Mouse (Mus musculus): ENCODE results near the gene Ackr4. TPM values are rescaled to one million over a fixed set of nuclear protein-coding genes. Genes with fewer than 3 reads are reported as not detected.

Gene Ackr4
- 1.9 and 2.0 TPM in 2 replicates for polyA plus RNA-seq (2015; fragmentation: Nextera tagmentation; extraction: Ambion mirVana)

DNA sequence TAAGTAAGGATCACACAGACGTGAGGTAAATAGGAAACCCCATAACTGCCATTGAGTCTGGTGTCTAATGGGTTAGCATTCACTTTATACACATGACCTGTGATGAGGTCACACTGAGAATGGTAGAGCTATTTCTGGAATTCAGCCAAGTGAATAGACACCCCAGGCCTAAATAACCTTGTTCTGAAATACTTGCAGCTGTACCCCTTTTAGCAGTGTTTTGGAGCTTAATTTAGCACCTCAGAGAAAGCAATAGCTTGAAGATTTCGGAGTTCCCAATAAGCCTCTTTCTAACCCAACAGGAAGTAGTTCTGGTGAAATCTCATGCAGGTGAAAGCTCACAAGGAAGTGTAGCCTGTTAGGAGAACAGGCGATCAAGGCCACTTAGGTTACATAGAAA lies at the start of gene Ackr4:
Gene Ackr4 (minus strand): TSS at position 101 of the 400 bp plus-strand sequence.
- no peak for ATAC-seq (ENCODE audit: low FRiP score, low TSS enrichment)

DNA sequence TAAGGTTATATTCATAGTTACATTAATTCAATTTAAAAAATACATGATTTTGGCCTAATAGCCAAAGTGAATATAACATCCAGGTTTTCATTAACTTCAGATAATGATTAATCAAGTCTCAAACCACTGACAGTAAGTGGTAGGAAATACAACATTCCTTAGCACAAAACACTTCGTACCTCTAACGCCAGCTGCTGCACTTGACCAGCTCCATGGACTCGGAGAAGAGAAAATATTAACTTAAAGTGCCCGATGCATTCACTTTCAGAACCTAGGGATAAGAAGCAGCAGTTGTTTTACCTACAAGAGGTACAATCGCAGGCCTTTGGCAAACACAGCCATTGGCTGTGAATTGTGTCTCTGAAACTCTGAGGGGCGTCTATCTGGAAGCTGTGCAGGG lies 45.6 kb upstream of the Ackr4 start:
- peaks cover 53% of the 10 kb centered on the region for H3K36me3 ChIP-seq (ENCODE audit: insufficient read depth, low read length)
- H3K27me3 ChIP-seq (ENCODE audit: insufficient read depth, low read length): no peaks in the 10 kb centered on the region
- no peak overlapping the region for H3K9ac ChIP-seq (replicated peaks; ENCODE audit: low read length)
- no peaks in the 10 kb centered on the region for H3K4me1 ChIP-seq (ENCODE audit: insufficient read depth, low read length)
- no peak overlapping the region for H3K4me3 ChIP-seq (ENCODE audit: low read length)
- H3K27ac ChIP-seq (ENCODE audit: low read length): peak overlapping the region; percentile 70
- no peak overlapping the region for H3K4me2 ChIP-seq (replicated peaks; ENCODE audit: low read depth, low read length)
- WGBS: 72% methylated on average over 6 of the region's 6 CpGs
- no peaks in the 10 kb centered on the region for H3K9me3 ChIP-seq (ENCODE audit: low read length)
- ATAC-seq (ENCODE audit: low FRiP score, low TSS enrichment): peak; percentile 59

More for the DNA sequence above, at the start of gene Ackr4:
- Histone ChIP-seq H3K4me1 (ENCODE audit: insufficient read depth, low read length) (peaks cover 20% of the 10 kb centered on the region), H3K27me3 (ENCODE audit: insufficient read depth, low read length) (no peaks in the 10 kb centered on the region), H3K9ac (replicated peaks; ENCODE audit: low read length) (no peak within 1 kb of the TSS), H3K9me3 (ENCODE audit: low read length) (no peaks in the 10 kb centered on the region), H3K36me3 (ENCODE audit: insufficient read depth, low read length) (no peaks in the 10 kb centered on the region), H3K4me3 (ENCODE audit: low read length) (no peak within 1 kb of the TSS), H3K4me2 (replicated peaks; ENCODE audit: low read depth, low read length) (no peak within 1 kb of the TSS), H3K27ac (ENCODE audit: low read length) (no peak within 1 kb of the TSS)
- WGBS: 86% methylated on average over 3 of the region's 3 CpGs

DNA sequence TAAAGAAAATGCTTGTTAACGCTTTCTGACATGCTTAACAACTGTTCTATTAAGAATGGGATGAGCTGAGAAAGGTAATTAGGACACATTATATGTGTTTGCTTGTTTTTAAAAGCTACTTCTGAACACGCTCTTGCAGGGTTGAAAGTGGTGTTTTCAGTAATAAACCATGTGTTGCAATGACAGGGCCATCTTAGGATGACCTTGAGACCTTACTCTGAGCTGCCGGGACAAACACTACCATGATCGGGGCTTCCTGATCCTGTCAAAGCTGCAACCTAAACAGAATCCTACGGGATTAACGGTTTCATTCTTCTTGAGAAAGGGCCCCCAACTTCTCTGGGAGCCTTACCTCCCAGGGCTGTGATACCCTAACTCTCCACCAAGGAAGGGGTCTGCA lies 44.9 kb upstream of the Ackr4 start:
- Histone ChIP-seq H3K4me2 (replicated peaks; ENCODE audit: low read depth, low read length) (no peak overlapping the region), H3K4me3 (ENCODE audit: low read length) (no peak overlapping the region), H3K9me3 (ENCODE audit: low read length) (no peaks in the 10 kb centered on the region), H3K27ac (ENCODE audit: low read length) (peak overlapping the region; percentile 70), H3K27me3 (ENCODE audit: insufficient read depth, low read length) (no peaks in the 10 kb centered on the region), H3K9ac (replicated peaks; ENCODE audit: low read length) (no peak overlapping the region), H3K36me3 (ENCODE audit: insufficient read depth, low read length) (peaks cover 54% of the 10 kb centered on the region), H3K4me1 (ENCODE audit: insufficient read depth, low read length) (no peaks in the 10 kb centered on the region)
- 75% methylated on average over 6 of the region's 6 CpGs for WGBS
- ATAC-seq (ENCODE audit: low FRiP score, low TSS enrichment): no peak

DNA sequence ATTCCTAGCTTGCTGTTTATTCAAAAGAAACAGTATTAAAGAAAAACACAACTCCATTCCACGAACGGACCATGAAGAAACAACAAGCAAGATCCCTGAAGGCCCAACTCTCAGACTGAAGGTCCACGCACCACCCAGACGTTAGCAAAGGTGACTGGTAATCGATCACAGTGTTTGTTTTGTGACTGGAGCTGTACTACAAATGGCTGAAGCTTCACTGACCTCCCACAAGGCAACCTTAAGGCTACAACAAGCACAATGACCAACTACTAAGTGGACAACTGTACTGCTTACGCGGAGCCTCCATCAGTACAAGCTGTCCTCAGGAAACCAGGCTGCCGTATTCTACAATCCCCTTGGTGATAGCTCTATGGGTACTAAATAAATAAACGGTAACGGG lies 43.3 kb upstream of the Ackr4 start:
- Histone ChIP-seq H3K36me3 (ENCODE audit: insufficient read depth, low read length) (peaks cover 50% of the 10 kb centered on the region), H3K9ac (replicated peaks; ENCODE audit: low read length) (no peak overlapping the region)
- 93% methylated on average over 10 of the region's 10 CpGs for WGBS

DNA sequence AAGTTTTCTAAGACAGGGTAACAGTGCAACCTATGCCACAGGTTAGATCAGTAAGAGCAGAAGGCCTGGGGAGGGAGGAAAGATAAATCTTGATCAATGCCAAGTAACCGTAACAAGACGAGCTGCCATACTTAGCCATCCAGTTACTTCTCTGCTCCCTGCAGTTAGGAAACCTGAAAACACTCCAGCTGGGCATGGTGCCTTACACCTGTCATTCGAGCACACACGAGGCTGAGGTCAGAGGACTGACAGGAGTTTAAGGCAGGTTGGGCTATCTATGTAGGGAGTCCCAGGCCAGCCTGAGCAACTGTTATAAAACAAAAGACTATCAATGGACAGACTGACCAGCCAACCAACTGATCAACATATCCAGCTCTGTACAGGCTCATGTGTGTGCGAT lies 39.2 kb upstream of the Ackr4 start:
- ATAC-seq (ENCODE audit: low FRiP score, low TSS enrichment): no peak
- no peak overlapping the region for H3K27ac ChIP-seq (ENCODE audit: low read length)
- no peaks in the 10 kb centered on the region for H3K4me1 ChIP-seq (ENCODE audit: insufficient read depth, low read length)
- 85% methylated on average over 5 of the region's 5 CpGs for WGBS
- peaks cover 69% of the 10 kb centered on the region for H3K36me3 ChIP-seq (ENCODE audit: insufficient read depth, low read length)
- no peak overlapping the region for H3K4me2 ChIP-seq (replicated peaks; ENCODE audit: low read depth, low read length)
- H3K9ac ChIP-seq (replicated peaks; ENCODE audit: low read length): no peak overlapping the region
- no peaks in the 10 kb centered on the region for H3K27me3 ChIP-seq (ENCODE audit: insufficient read depth, low read length)
- no peaks in the 10 kb centered on the region for H3K9me3 ChIP-seq (ENCODE audit: low read length)
- H3K4me3 ChIP-seq (ENCODE audit: low read length): no peak overlapping the region

More for the DNA sequence above, 43.3 kb upstream of the Ackr4 start:
- no peaks in the 10 kb centered on the region for H3K27me3 ChIP-seq (ENCODE audit: insufficient read depth, low read length)
- H3K4me1 ChIP-seq (ENCODE audit: insufficient read depth, low read length): no peaks in the 10 kb centered on the region
- no peaks in the 10 kb centered on the region for H3K9me3 ChIP-seq (ENCODE audit: low read length)
- H3K4me2 ChIP-seq (replicated peaks; ENCODE audit: low read depth, low read length): no peak overlapping the region
- H3K27ac ChIP-seq (ENCODE audit: low read length): no peak overlapping the region
- H3K4me3 ChIP-seq (ENCODE audit: low read length): no peak overlapping the region
- no peak for ATAC-seq (ENCODE audit: low FRiP score, low TSS enrichment)

DNA sequence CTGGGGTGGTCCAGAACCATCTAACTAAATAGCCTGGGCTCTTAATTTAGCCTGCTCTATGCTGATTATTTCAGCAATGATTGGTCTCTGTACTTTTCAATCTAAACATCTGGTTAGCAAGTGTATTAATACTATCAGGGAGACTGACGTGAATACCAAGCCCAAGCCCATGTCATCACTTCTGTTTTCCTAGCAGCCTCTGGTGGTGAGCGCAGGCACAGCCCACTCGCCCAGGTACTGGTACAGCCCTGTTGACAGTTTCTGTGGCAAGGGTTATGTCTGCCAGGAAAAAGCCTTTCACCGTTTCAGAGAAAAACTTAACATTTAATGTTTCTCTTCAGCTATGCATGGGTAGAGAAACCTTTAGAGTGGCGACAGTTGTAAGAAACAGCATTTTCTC lies 37.5 kb upstream of the Ackr4 start:
- no peak overlapping the region for H3K9ac ChIP-seq (replicated peaks; ENCODE audit: low read length)
- no peaks in the 10 kb centered on the region for H3K9me3 ChIP-seq (ENCODE audit: low read length)
- ATAC-seq (ENCODE audit: low FRiP score, low TSS enrichment): no peak
- no peaks in the 10 kb centered on the region for H3K4me1 ChIP-seq (ENCODE audit: insufficient read depth, low read length)
- no peak overlapping the region for H3K4me3 ChIP-seq (ENCODE audit: low read length)
- no peak overlapping the region for H3K27ac ChIP-seq (ENCODE audit: low read length)
- no peak overlapping the region for H3K4me2 ChIP-seq (replicated peaks; ENCODE audit: low read depth, low read length)
- peaks cover 76% of the 10 kb centered on the region for H3K36me3 ChIP-seq (ENCODE audit: insufficient read depth, low read length)
- 86% methylated on average over 5 of the region's 5 CpGs for WGBS
- H3K27me3 ChIP-seq (ENCODE audit: insufficient read depth, low read length): no peaks in the 10 kb centered on the region

DNA sequence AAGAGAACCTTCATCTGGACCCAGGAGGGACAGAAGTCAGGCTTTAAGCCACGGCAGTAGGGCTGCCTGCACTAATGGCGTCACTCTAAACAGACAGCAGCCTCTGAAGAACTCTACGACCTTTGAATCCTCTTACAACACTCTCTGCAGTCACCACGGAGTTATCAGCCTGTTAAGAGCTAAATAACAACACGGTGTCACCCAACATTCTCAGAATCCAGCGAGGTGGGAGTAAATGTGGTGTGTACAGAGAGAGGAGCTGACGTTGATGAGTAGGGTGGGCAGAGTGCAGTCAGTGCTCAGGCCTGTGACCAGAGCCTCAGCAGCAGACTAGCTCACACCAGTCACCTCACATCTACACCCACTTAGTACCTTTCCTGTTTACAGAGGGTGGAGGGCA lies 34.4 kb upstream of the Ackr4 start:
- no peak overlapping the region for H3K4me3 ChIP-seq (ENCODE audit: low read length)
- no peaks in the 10 kb centered on the region for H3K9me3 ChIP-seq (ENCODE audit: low read length)
- no peak overlapping the region for H3K4me2 ChIP-seq (replicated peaks; ENCODE audit: low read depth, low read length)
- H3K27ac ChIP-seq (ENCODE audit: low read length): no peak overlapping the region
- no peaks in the 10 kb centered on the region for H3K27me3 ChIP-seq (ENCODE audit: insufficient read depth, low read length)
- H3K4me1 ChIP-seq (ENCODE audit: insufficient read depth, low read length): no peaks in the 10 kb centered on the region
- 75% methylated on average over 7 of the region's 7 CpGs for WGBS
- no peak overlapping the region for H3K9ac ChIP-seq (replicated peaks; ENCODE audit: low read length)
- peaks cover 79% of the 10 kb centered on the region for H3K36me3 ChIP-seq (ENCODE audit: insufficient read depth, low read length)
- no peak for ATAC-seq (ENCODE audit: low FRiP score, low TSS enrichment)

DNA sequence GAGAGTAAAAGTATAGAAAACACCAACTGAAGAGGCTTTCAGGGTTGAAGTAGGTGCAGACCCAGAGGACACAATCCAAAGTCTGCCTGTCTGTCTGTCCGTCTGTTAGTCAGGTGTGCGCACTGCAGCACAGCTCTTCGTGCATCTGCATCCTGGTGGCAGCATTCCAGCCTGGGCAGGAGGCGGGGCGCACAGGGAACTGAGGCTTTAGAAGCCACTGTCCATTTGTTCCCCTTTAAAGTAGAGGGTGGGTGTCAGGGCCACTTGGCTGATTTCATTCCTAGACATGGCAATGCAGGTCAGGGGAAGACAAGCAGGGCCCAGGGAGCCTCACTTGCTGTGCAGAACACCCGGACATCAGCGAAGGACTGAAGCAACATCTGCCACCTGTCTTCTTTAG lies 30.6 kb upstream of the Ackr4 start:
- H3K9ac ChIP-seq (replicated peaks; ENCODE audit: low read length): no peak overlapping the region
- no peak overlapping the region for H3K27ac ChIP-seq (ENCODE audit: low read length)
- ATAC-seq (ENCODE audit: low FRiP score, low TSS enrichment): no peak
- 91% methylated on average over 7 of the region's 7 CpGs for WGBS
- H3K36me3 ChIP-seq (ENCODE audit: insufficient read depth, low read length): peaks cover 80% of the 10 kb centered on the region
- H3K27me3 ChIP-seq (ENCODE audit: insufficient read depth, low read length): no peaks in the 10 kb centered on the region
- no peak overlapping the region for H3K4me2 ChIP-seq (replicated peaks; ENCODE audit: low read depth, low read length)
- H3K4me1 ChIP-seq (ENCODE audit: insufficient read depth, low read length): no peaks in the 10 kb centered on the region
- H3K9me3 ChIP-seq (ENCODE audit: low read length): no peaks in the 10 kb centered on the region
- no peak overlapping the region for H3K4me3 ChIP-seq (ENCODE audit: low read length)

DNA sequence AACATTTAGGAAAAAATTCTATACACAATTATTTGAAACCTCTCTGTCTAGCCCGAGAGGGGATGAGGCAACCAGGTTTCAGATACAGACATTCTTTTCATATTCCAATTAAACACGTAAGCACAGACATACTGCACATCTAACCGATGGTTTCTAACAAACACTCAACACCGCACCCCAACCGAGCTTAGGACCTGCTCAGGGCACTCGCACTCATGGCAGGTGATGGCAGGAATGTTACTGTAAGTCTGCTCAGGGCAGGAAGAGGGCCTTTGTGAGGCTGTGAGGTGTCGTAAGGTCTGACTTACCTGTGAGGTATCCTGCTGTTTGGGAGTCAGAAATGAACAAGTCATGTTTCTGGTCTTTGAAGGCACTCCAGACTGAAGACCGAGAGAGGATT lies 29.8 kb upstream of the Ackr4 start:
- Histone ChIP-seq H3K4me3 (ENCODE audit: low read length) (no peak overlapping the region), H3K9me3 (ENCODE audit: low read length) (no peaks in the 10 kb centered on the region), H3K4me1 (ENCODE audit: insufficient read depth, low read length) (no peaks in the 10 kb centered on the region), H3K27ac (ENCODE audit: low read length) (no peak overlapping the region), H3K36me3 (ENCODE audit: insufficient read depth, low read length) (peaks cover 78% of the 10 kb centered on the region), H3K4me2 (replicated peaks; ENCODE audit: low read depth, low read length) (no peak overlapping the region), H3K9ac (replicated peaks; ENCODE audit: low read length) (no peak overlapping the region), H3K27me3 (ENCODE audit: insufficient read depth, low read length) (no peaks in the 10 kb centered on the region)
- ATAC-seq (ENCODE audit: low FRiP score, low TSS enrichment): no peak
- WGBS: 95% methylated on average over 8 of the region's 8 CpGs

DNA sequence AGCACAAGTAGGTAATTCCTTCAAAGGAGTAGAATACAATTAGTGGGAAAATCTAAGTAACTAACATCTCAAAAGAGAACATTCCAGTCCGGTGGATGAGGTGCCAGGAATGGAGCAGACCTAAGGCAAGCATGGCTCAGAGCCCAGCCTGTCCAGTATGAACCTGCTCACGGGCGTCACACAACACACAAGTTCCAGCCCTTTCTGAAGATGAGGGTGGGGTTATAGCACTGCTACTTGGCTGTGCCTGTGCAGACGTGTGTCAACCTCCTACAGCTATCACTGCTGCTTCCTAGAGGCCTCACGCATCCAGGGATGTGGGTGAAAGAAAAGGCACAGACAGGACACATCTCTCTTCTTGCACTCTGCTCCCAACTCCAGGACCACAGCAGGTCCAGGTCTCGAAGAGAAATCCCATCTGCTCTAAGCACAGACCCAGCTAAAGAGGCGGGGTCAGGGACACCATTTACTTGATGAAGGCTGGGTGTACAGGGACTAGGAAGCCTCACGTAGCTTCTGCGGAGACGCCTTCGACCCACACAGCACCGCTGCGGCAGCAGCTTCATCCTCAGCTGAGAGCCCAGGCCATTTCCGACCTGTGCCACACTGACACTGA lies 28.5 kb upstream of the Ackr4 start:
- Histone ChIP-seq H3K9me3 (ENCODE audit: low read length) (no peaks in the 10 kb centered on the region), H3K36me3 (ENCODE audit: insufficient read depth, low read length) (peaks cover 78% of the 10 kb centered on the region), H3K27ac (ENCODE audit: low read length) (no peak overlapping the region), H3K4me1 (ENCODE audit: insufficient read depth, low read length) (no peaks in the 10 kb centered on the region), H3K4me2 (replicated peaks; ENCODE audit: low read depth, low read length) (no peak overlapping the region), H3K27me3 (ENCODE audit: insufficient read depth, low read length) (no peaks in the 10 kb centered on the region), H3K9ac (replicated peaks; ENCODE audit: low read length) (no peak overlapping the region), H3K4me3 (ENCODE audit: low read length) (no peak overlapping the region)
- no peak for ATAC-seq (ENCODE audit: low FRiP score, low TSS enrichment)
- 94% methylated on average over 14 of the region's 14 CpGs for WGBS
